Mouse (Mus musculus): ENCODE data around the gene Tnfrsf14. TPM values are rescaled to one million over a fixed set of nuclear protein-coding genes. Genes with fewer than 3 reads are reported as not detected.

Gene Tnfrsf14
- 1 to 10 TPM; 1.3 to 1.9 TPM for total RNA-seq (2021)
- long read RNA-seq, experiment 1 = 0 reads
- long read RNA-seq, experiment 2 = 0 reads

DNA sequence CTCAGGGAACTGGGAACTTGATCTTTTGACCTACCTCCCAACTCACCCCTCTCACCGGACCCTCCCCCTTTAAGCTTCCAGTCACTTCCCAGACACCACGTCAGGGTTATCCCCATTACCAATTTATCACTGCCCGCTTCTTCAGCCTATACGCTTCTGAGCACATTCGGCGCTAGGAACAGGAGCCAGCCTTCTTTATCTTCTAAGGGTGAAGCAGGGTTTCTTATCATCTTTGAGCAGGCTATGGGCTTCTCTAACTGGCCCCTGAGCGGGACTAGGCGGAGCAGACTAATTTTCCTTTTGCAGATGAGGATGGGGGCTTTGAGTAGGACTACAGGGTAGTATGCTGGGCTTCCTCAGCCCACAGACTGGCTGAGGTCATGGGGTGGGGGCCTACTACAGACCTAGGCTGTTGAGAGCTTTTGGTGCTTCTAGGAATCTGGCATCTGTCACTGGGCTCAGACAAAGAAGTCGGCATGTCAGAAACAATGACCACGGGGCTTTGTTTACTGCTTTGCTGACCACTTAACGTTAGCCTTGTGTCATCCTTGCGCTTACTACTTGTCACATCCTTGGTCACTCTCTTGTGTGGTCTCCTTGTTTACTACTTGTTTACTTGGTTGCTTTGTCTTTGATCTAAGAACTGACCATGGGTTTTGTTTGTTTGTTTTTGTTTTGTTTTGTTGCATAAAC, at the start of gene Tnfrsf14:
Gene Tnfrsf14 (minus strand): TSS at position 169 of the 693 bp plus-strand sequence.
- no peak for DNase-seq (ENCODE audit: low spot score)

DNA sequence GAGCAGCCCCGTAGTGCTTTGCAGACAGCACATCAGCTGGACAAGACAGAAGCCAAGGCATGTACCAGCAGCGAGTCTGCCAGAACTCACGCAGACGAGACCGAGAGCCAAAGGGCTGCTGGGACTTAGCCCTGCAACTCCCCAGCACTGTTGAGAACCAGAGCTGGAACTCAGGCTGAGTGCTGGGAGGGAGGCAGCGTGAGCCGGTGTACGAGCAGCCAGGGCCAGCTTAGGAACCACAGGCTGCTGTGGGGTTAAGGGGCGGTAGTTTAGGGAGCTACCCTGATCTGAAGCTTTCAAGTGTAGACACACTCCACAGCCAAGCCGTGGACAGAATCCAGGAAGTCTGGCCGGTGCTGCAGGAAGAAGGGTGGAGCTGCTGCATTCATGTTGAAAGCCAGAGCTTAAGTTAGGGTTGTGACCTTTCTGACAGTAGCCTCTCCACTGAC, 45.8 kb upstream of the Tnfrsf14 start:
- DNase-seq (ENCODE audit: low spot score) = peak; percentile 70

DNA sequence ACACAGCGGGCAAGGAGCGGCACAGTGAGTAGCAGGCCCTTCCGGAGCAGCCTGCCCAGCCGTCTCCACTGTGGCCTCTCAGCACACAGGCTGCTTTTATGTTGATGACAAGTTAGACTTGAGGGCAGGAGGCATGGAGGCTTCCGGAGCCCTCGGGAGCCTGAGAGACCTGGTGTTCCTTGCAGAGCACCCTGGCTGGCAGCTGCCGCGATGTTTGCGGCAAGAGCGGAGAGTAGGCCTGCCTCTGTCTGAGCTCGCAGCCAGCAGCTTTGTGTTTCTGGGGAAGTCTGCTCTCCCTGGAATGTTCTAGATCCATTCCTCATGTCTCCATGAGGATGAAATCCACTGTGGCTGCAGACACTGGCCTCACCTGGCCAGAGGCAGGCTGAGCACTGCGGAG, 44.2 kb upstream of the Tnfrsf14 start:
- no peak for DNase-seq (ENCODE audit: low spot score)

DNA sequence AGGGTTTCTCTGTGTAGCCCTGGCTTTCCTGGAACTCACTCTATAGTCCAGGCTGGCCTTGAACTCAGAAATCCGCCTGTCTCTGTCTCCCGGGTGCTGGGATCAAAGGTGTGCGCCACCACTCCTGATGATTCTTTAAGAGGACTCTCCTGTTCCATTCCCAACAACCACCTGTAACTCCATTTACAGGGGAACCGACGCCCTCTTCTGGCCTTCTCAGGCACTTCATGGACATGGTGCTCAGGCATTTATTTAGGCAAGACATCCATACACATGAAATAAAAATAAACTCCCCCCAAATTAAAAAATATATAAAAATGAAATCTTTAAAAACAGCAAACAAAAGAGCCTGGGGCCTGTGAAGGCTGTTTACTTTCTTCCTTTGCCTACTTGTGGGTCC, 38.8 kb upstream of the Tnfrsf14 start:
- DNase-seq (ENCODE audit: low spot score) = peak; percentile 60

GRCm38 (mm10) chr4:154965856-154966255, 37.5 kb upstream of the Tnfrsf14 start:
- peak; percentile 86 for DNase-seq (ENCODE audit: low spot score)

DNA sequence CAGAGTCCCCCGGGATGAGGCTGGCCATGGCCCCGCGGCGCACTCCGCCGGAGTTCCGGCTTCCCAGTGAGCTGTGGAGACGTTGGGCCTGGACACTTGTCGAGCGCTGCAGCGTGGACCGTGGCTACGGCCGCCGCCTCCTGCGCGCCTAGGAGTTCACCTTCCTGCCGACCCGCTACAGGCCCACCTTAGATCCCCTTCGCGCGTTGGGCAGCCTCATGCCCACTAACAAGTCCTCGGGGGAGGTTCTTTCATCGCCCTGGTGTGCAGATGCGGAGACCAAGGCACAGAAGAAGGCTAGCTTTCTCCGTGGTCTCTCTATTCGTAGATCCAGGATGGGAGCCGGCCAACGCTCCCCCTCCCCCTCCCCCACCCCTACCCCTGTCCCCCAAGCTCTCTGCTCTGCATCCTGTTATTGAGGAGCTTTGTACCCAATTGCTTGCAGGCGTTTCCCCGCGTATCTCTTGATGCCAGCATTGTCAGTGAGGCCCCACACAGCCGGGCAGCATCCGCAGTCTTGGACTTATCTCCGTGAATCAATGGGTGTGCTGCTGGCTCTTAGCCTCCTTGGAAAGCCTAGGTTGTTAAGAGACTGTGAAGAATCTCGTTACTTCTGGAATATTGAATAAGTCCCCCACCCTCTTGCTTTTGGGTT, 36.3 kb upstream of the Tnfrsf14 start:
- no peak for DNase-seq (ENCODE audit: low spot score)

DNA sequence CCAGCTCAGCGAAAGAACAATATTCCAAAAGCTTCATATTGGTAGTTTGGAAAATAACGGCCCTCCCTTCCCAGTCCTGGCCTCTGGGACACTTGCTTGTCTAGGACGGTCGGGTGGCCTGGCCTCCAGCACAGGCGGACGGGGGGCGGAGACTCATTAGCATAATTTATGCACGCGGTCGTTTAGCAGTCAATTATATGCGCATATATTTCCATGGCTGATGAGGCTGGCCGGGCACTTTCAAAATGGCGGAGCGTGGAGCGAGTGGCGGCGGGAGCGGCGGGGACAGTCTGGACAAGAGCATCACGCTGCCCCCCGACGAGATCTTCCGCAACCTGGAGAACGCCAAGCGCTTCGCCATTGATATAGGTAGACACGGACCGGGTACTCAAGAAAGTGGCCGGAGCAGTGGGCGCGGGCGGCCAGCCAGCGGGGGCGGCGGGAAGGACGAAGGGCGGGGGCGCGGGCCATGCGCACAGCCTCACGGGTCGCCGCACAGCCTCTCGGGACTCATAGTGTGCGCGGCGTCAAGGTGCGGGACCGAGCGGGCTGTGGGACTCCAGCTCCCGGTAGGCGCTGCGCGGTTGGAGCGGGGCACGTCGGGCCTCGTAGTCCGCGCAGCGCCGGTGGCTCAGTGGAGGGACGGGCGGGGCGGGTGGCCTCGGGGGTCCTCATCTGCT, 35.7 kb upstream of the Tnfrsf14 start, which contains the start of gene Pank4:
Gene Pank4 (plus strand): TSS at position 223 of the 680 bp plus-strand sequence.
- DNase-seq (ENCODE audit: low spot score) = peak; percentile 94

GRCm38 (mm10) chr4:154963190-154963836, 35.0 kb upstream of the Tnfrsf14 start:
- peak; percentile 44 for DNase-seq (ENCODE audit: low spot score)

DNA sequence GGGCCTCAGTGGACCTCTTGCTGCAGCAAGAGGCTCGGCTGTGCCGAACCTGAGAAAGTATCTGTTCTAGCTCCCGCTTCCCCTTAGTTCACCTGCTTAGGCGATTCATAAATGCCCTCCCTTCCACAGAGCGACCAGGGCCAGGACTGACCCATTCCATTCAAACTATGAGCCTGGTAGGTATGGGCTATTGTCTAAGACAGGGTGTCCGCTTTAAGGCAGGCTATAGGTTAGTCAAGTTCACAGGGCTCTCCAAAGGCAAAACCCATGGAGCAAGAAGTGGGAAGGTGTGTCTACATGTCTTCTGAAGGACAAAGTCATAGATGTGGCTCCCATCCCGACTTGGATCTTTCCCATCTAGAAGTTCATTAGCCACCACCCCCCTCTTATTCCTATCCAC, 34.3 kb upstream of the Tnfrsf14 start:
- no peak for DNase-seq (ENCODE audit: low spot score)

DNA sequence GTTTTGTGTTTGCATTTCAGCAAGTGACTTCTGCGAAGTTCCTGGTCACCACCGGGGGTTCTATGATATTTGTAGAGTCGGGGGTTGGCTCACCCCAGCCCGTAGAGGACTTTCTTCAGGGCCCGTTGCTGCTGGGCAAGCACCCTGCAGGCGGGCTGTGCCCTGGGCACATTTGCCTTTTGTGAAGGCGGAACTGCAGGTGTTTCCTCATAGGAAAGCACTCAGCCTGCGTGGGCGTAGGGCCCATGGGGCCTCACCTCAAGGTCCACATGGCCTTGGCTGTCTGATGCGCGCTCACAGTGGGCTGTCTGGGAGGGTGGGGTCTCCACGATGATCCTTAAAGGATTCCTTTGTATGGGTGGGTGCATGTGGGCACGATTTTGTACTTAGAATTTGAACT, 33.5 kb upstream of the Tnfrsf14 start:
- DNase-seq (ENCODE audit: low spot score) = no peak

DNA sequence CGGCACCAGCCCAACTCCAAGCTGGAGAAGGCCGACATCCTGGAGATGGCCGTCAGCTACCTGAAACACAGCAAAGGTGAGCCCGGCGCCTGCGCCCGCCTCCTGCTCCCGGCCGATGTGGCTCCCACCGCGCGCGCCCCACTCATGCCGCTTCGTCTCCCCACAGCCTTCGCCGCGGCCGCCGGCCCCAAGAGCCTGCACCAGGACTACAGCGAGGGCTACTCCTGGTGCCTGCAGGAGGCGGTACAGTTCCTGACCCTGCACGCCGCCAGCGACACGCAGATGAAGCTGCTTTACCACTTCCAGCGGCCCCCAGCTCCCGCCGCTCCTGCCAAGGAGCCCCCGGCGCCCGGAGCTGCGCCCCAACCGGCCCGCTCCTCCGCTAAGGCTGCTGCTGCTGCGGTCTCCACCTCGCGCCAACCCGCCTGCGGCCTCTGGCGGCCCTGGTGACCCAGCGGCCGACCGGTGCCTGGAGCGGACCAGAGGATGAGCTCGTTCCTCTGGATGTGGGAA, 32.9 kb upstream of the Tnfrsf14 start:
- peak; percentile 37 for DNase-seq (ENCODE audit: low spot score)

- DNase-seq (ENCODE audit: low spot score) = no peak
Observed at GRCm38 (mm10) chr4:154960690-154961225, 32.4 kb upstream of the Tnfrsf14 start, which contains the start of gene Hes5. Gene Hes5 (plus strand): TSS chr4:154960923.

- DNase-seq (ENCODE audit: low spot score) = no peak
Observed at GRCm38 (mm10) chr4:154960021-154960689, 31.8 kb upstream of the Tnfrsf14 start.

GRCm38 (mm10) chr4:154958621-154959020, 30.3 kb upstream of the Tnfrsf14 start:
- no peak for DNase-seq (ENCODE audit: low spot score)

DNA sequence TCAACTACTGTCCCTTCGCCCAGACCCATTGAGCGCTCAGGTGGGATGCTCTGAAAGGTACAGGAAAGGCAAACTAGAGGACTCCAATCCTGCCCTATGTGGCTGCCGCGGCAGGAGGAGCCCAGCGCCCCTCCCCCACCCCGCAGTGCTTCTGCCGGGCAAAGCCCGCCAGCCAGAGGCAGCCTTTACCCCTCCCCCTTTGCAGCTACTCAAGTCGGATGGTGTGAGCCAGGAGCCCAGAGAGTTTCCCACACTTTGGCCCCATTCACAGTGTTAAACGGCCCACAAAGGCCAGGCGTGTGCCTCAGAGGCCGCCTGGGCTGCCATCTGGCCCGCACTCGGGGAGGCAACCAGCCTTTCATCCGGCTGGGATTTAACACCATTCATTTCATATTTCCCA, 29.8 kb upstream of the Tnfrsf14 start:
- DNase-seq (ENCODE audit: low spot score) = no peak

DNA sequence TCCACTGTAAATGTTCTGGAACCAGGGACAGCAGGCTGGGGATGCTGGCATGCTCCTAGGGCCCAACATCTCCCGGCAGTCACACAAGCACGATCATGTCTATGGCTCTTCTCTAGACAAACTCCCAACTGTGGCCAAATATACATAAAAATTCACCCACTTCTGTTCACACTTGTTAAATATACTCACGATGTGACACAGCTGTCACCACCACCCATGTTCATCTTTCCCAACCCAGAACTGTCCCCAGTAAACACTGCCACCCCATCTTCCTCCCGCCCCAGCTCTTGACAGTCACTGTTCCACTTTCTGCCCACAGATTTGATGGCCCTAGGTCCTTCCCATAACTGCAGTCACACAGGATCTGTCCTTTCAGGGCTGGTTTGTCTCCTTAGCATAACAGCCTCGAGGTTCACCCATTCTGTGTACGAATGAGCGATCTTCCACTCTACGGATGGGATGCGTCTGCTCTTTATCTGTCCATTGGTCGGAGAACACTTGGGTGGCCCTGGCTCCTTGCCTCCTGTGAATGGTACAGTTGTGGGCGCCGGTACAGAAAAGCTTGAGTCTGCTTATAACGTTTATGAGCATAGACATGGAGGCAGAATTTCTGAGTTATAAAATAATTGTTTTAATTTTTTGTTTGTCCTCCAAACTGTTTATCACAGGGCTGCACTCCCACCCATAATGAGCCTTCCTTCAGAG, 29.1 kb upstream of the Tnfrsf14 start:
- no peak for DNase-seq (ENCODE audit: low spot score)

DNA sequence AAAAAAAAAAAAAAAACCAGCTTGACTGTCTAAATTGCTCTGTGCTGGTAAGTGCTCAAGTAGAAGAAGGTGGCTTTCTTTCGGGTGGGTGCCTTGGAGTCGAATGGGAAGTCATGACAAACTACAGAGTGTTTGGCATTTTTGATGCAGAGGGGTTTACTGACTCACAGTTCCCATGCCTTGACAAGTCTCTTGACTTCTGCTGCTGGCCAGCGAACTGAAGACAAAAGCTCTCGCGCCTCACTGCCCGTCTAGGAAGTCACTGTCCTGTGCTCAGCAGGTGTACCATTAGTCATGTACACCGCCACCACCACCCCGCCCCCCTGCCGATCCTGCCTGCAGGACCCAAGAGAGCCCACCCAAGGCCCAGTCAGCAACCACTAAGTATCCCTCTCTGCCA, 28.2 kb upstream of the Tnfrsf14 start:
- DNase-seq (ENCODE audit: low spot score) = no peak

DNA sequence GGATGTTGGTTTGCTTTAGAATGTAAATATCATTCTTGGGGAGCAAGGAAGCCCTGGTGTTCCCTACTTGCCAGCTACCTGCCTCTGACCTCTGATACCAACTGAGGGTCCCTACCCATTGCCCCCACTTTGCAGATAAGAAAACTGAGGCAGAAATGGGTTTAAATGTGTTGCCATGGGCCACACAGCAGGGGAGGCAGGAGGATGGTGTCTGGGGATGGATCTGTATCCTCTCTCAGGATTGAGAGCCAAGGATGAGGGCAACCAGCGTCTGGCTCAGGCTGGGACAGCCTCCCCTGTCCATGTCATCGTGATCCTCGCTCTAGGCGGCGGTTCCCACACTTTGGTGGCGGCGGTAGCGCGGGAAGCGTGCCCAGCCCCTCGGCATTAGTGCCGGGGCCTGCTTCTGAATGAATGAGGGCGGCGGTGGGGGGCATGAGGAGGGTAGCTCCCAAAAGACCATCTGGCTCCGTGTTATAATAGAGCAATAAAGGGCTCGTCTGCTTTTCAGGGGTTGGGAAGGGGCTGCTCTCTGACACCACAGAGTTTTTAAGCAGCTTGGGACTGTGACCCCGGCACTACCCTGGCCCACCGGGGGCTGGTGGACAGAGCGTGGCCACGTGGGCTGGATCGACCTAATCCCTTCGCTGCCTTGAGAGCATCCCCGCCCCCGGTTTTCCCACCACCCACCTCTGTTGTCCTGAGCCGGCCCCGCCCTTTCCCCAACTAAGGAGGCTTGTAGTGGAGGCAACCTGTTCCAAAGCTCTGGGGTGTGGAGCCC, 24.3 kb upstream of the Tnfrsf14 start:
- no peak for DNase-seq (ENCODE audit: low spot score)

DNA sequence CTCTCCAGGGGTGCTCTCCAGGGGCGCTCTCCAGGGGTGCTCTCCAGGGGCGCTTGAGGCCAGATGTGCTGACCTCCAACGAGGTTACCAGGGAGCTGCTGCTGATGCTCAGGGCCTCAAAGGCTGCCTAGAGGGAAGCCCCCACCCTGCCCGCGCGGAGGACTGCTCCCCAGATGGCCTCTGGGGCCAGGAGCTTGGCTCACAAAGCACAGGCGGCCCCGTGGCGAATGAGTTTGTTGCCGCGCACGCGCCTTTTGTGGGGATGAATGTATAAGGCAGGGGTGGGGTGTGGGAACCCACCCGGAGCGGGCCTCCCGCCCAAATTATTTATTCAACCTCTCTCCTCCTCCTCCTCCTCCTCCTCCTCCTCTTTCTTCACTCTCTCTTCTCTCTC, 21.2 kb upstream of the Tnfrsf14 start:
- DNase-seq (ENCODE audit: low spot score) = no peak
